Mouse (Mus musculus): Measurements from ENCODE around the gene Vps13a.

GRCm38 (mm10) chr19:16784879-16785278 is 4.1 kb upstream of the Vps13a start:
- TF ChIP-seq CHD1 (IDR thresholded peaks at IDR 0.05; ENCODE audit: low read depth, low read length): no peak
- peak in 2 of 3 experiments; percentile 42 to 80; a peak in 3 of 6 replicates for TF ChIP-seq CTCF (IDR thresholded peaks at IDR 0.05 in 2 of 3, conservative IDR thresholded peaks at IDR 0.05 in 1 of 3; ENCODE audit: control insufficient read depth in 1 of 3, insufficient read depth in 1 of 3, low read depth in 2 of 3, low read length in 3 of 3, poor library complexity in 1 of 3, severe bottlenecking in 1 of 3)
- TF ChIP-seq POLR2A (IDR thresholded peaks at IDR 0.05; ENCODE audit: control insufficient read depth in 1 of 2, insufficient read depth in 1 of 2, low read depth in 1 of 2, low read length in 2 of 2, poor library complexity in 1 of 2): no peak
- TF ChIP-seq ETS1 (IDR thresholded peaks at IDR 0.05; ENCODE audit: low read depth, low read length): no peak
- TF ChIP-seq MYB (IDR thresholded peaks at IDR 0.05; ENCODE audit: low read depth, low read length): no peak
- TF ChIP-seq ELF1 (IDR thresholded peaks at IDR 0.05; ENCODE audit: low read depth, low read length): no peak
- TF ChIP-seq MAZ (IDR thresholded peaks at IDR 0.05; ENCODE audit: low read depth, low read length): no peak
- TF ChIP-seq NRF1 (IDR thresholded peaks at IDR 0.05; ENCODE audit: insufficient read depth, low read depth, low read length, poor library complexity, severe bottlenecking): no peak
- no peak for TF ChIP-seq ZNF384 (IDR thresholded peaks at IDR 0.05; ENCODE audit: low read depth, low read length)
- no peak for TF ChIP-seq GABPA (IDR thresholded peaks at IDR 0.05; ENCODE audit: low read depth, low read length)
- TF ChIP-seq TCF12 (IDR thresholded peaks at IDR 0.05; ENCODE audit: low read depth, low read length): no peak
- no peak for TF ChIP-seq GATA1 (IDR thresholded peaks at IDR 0.05; ENCODE audit: low read depth, low read length)
- TF ChIP-seq SMC3 (IDR thresholded peaks at IDR 0.05; ENCODE audit: low read depth, low read length): peak; percentile 77
